Mouse (Mus musculus) midbrain, embryonic 12.5 days (tissue): ENCODE measurements at regions not wholly inside any gene's neighbourhood (a gene's known extent, or its start where the extent isn't known, plus 50 kb on each side); places are given as distances from the start of the nearest gene placed in this dataset.
"Not testable (repeated sequence)": the region's sequence is repeated elsewhere in the genome, so short reads cannot be mapped to it uniquely, and the experiment has no call there.

Source experiments
- ATAC-seq: fragments of 200-750 bp; cut with Nextera tagmentation; 2 replicates; pipeline ENCODE4 v1.8.0; 2017; ENCODE audit warnings: low read depth, moderate TSS enrichment, moderate library complexity; ENCODE audit not compliant: low FRiP score
- H3K27ac ChIP-seq: fragments of 300-500 bp; sonication (generic); replicated peaks from 2 replicates; pipeline ENCODE4 v1.5.1; 2016; ENCODE audit warnings: mild to moderate bottlenecking
- H3K27me3 ChIP-seq: fragments of 300-500 bp; sonication (generic); 2 replicates; pipeline ENCODE4 v1.6.1; 2016; ENCODE audit warnings: mild to moderate bottlenecking
- H3K36me3 ChIP-seq: fragments of 300-500 bp; sonication (generic); 2 replicates; pipeline ENCODE4 v1.6.1; 2016
- H3K4me1 ChIP-seq: fragments of 300-500 bp; sonication (generic); 2 replicates; pipeline ENCODE4 v1.6.1; 2016
- H3K4me2 ChIP-seq: fragments of 300-500 bp; sonication (generic); replicated peaks from 2 replicates; pipeline ENCODE4 v1.6.1; 2016; ENCODE audit warnings: mild to moderate bottlenecking, moderate library complexity
- H3K4me3 ChIP-seq: fragments of 300-500 bp; sonication (generic); 2 replicates; pipeline ENCODE4 v1.5.1; 2016; ENCODE audit warnings: mild to moderate bottlenecking
- H3K9ac ChIP-seq: fragments of 300-500 bp; sonication (generic); replicated peaks from 2 replicates; pipeline ENCODE4 v1.6.1; 2016; ENCODE audit warnings: mild to moderate bottlenecking, moderate library complexity
- H3K9me3 ChIP-seq: fragments of 300-500 bp; sonication (generic); 2 replicates; pipeline ENCODE4 v1.6.1; 2016; ENCODE audit warnings: mild to moderate bottlenecking
- WGBS: fragments of 180-500 bp; shearing (Covaris S2); methylation state at CpG from one replicate; pipeline ENCODE4 v1.1.7; 2016; 5-methylcytosine and 5-hydroxymethylcytosine counted together

- Histone ChIP-seq H3K9me3 (no peaks in the 10 kb centered on the region), H3K4me2 (no peak overlapping the region), H3K4me3 (no peak overlapping the region), H3K36me3 (no peaks in the 10 kb centered on the region), H3K9ac (no peak overlapping the region), H3K4me1 (no peaks in the 10 kb centered on the region), H3K27me3 (no peaks in the 10 kb centered on the region), H3K27ac (no peak overlapping the region)
- no peak for ATAC-seq
- 78% methylated on average over 2 of the region's 2 CpGs for WGBS
Observed at GRCm38 (mm10) chr5:5956716-5957115, 207.6 kb upstream of the Steap1 start.

DNA sequence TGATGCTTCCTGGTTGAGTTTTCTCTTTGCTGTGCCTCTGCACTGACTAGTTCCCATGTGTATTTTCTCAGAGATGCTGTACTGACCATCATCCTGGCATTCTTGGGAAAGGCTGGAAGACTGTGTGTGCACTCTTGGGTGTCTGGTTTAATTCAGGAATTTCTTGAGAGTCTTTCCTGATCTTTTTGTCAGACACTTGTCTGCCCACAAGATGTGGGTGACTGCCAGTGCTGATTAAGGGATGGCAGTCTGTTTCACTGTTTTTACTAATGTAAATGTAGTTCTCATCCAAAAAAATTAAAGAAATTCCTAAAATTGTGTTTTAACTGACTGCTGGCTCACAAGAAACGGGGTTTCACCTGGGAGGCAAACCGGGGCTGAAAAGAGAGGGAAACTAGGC is 206.7 kb upstream of the Steap1 start:
- ATAC-seq = no peak
- Histone ChIP-seq H3K9ac (no peak overlapping the region), H3K36me3 (no peaks in the 10 kb centered on the region), H3K9me3 (no peaks in the 10 kb centered on the region), H3K27ac (no peak overlapping the region), H3K4me3 (no peak overlapping the region), H3K27me3 (no peaks in the 10 kb centered on the region), H3K4me1 (no peaks in the 10 kb centered on the region), H3K4me2 (no peak overlapping the region)
- WGBS = 83% methylated on average over 2 of the region's 2 CpGs

DNA sequence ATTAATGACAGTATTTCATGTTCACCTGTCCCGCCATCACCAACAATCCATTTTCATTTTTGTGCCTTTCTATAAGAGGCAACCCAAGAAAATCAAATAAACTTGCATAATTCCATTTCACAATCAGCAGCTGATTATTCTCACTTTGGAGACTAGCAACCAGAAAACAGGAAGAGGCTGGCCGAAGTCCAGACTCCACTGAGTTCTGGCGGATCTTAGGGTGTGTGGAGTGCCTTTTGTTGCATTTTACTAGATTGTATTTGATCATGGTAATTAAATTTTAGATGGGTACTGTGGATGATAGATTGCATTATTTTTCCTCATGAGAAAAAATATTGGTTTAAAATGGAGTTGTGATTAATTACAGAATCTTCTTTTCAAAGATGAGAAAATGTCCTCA is 176.7 kb upstream of the Steap1 start:
- H3K36me3 ChIP-seq = no peaks in the 10 kb centered on the region
- no peak overlapping the region for H3K9ac ChIP-seq
- H3K27me3 ChIP-seq = no peaks in the 10 kb centered on the region
- ATAC-seq = no peak
- WGBS = 87% methylated on average over 3 of the region's 3 CpGs
- no peak overlapping the region for H3K27ac ChIP-seq
- H3K4me3 ChIP-seq = no peak overlapping the region
- no peak overlapping the region for H3K4me2 ChIP-seq
- no peaks in the 10 kb centered on the region for H3K9me3 ChIP-seq
- no peaks in the 10 kb centered on the region for H3K4me1 ChIP-seq

GRCm38 (mm10) chr5:5916427-5916826 is 167.3 kb upstream of the Steap1 start:
- ATAC-seq = no peak

DNA sequence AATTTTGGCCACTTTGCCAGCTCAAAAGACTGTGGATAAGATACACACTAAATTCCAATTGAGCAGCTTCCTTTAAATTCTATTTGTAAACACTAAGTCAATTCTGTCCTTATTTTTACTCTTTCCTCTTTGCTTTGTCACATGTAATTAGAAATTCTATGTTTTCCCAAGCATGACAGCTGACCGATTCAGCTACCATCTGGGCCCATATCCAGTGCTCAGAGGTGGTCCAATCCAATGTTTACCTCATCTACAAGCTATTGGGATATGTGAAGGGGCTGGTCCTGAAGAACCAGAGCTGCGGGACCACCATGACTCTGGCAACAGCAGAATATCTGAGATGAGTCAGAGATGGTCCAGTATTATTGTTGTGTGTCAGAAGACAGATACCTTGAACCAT is 140.2 kb upstream of the Steap1 start:
- Histone ChIP-seq H3K9ac (no peak overlapping the region), H3K27ac (no peak overlapping the region), H3K4me2 (no peak overlapping the region), H3K4me3 (no peak overlapping the region), H3K4me1 (no peaks in the 10 kb centered on the region), H3K9me3 (no peaks in the 10 kb centered on the region), H3K27me3 (no peaks in the 10 kb centered on the region), H3K36me3 (no peaks in the 10 kb centered on the region)
- ATAC-seq = no peak
- 85% methylated on average over 2 of the region's 2 CpGs for WGBS

More at GRCm38 (mm10) chr5:5916427-5916826, 167.3 kb upstream of the Steap1 start:
- Histone ChIP-seq H3K36me3 (no peaks in the 10 kb centered on the region), H3K4me3 (no peak overlapping the region), H3K27me3 (no peaks in the 10 kb centered on the region), H3K9ac (no peak overlapping the region), H3K4me2 (no peak overlapping the region), H3K9me3 (no peaks in the 10 kb centered on the region), H3K4me1 (no peaks in the 10 kb centered on the region), H3K27ac (no peak overlapping the region)
- 15% methylated on average over 1 of the region's 1 CpGs for WGBS

DNA sequence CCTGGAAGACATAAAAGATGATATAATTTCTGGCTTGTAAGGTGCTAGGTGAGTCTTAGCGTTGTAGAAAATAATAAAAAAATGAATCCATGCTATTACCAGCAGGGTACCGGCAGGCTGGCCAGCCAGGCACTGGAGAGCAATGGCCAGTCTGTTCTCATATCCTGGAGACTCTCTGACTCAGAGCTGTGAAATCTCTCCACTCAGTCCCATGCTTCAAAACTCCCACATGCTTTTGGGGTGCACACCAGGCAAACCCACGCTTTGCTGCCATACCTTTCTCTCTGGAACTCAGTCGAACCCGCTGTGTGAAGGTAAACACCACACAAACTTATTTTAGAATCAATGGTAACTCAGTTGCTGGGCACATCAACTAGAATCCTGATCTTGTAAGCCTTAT is 124.3 kb upstream of the Steap1 start:
- 88% methylated on average over 5 of the region's 5 CpGs for whole genome bisulfite sequencing
- Histone ChIP-seq H3K4me2 (no peak overlapping the region), H3K9ac (no peak overlapping the region), H3K27ac (no peak overlapping the region), H3K36me3 (no peaks in the 10 kb centered on the region), H3K9me3 (no peaks in the 10 kb centered on the region), H3K4me1 (no peaks in the 10 kb centered on the region), H3K4me3 (no peak overlapping the region), H3K27me3 (no peaks in the 10 kb centered on the region)
- no peak for ATAC-seq

GRCm38 (mm10) chr5:5856146-5856724 is 107.1 kb upstream of the Steap1 start:
- Histone ChIP-seq H3K4me3 (no peak overlapping the region), H3K9me3 (no peaks in the 10 kb centered on the region), H3K27me3 (no peaks in the 10 kb centered on the region), H3K4me2 (no peak overlapping the region), H3K4me1 (no peaks in the 10 kb centered on the region), H3K36me3 (no peaks in the 10 kb centered on the region), H3K9ac (no peak overlapping the region), H3K27ac (no peak overlapping the region)
- peak; percentile 62; the same call in 1 of the 2 replicates for ATAC-seq
- 83% methylated on average over 12 of the region's 12 CpGs for WGBS

DNA sequence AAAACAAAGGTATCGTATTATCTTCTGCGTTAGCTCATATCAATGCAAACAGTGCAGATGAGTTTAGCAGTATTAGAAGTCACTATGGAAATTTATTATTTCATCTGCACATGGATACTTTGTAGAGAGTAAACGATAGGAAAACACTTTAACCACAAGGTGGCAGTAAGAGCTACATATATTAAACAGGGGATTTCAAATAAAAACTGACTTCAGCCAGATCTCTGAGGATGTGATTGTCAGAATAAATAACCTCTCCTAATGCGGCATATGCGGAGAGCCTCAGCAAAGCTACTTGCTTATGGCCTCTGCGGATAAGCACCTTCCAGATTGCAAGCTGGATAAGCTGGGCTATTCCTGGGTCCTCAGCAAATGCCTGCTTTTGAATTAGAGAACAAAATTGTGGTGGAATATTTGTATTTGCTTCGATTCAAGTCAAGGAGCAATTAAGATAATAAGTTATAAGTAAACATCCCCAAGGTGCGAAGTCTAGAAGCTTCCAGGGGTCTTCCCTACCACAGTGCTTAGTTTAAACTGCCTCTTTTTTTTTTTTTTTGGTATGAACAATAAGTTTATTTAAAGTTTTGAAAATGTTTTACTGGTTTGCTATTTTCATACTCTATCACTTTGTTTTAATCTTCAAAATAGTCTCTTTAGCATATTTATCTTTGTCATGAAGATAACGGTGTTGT is 96.8 kb upstream of the Steap1 start:
- Histone ChIP-seq H3K4me3 (no peak overlapping the region), H3K36me3 (no peaks in the 10 kb centered on the region), H3K9ac (no peak overlapping the region), H3K27me3 (no peaks in the 10 kb centered on the region), H3K4me1 (no peaks in the 10 kb centered on the region), H3K9me3 (no peaks in the 10 kb centered on the region), H3K4me2 (no peak overlapping the region), H3K27ac (no peak overlapping the region)
- peak; percentile 81 for ATAC-seq
- WGBS = 49% methylated on average over 9 of the region's 9 CpGs

GRCm38 (mm10) chr5:5844312-5844711 is 95.2 kb upstream of the Steap1 start:
- H3K4me1 ChIP-seq = no peaks in the 10 kb centered on the region
- H3K4me3 ChIP-seq = no peak overlapping the region
- no peak overlapping the region for H3K27ac ChIP-seq
- H3K36me3 ChIP-seq = no peaks in the 10 kb centered on the region
- no peaks in the 10 kb centered on the region for H3K27me3 ChIP-seq
- 86% methylated on average over 3 of the region's 3 CpGs for WGBS
- no peak for ATAC-seq
- H3K9ac ChIP-seq = no peak overlapping the region
- H3K9me3 ChIP-seq = no peaks in the 10 kb centered on the region
- no peak overlapping the region for H3K4me2 ChIP-seq

DNA sequence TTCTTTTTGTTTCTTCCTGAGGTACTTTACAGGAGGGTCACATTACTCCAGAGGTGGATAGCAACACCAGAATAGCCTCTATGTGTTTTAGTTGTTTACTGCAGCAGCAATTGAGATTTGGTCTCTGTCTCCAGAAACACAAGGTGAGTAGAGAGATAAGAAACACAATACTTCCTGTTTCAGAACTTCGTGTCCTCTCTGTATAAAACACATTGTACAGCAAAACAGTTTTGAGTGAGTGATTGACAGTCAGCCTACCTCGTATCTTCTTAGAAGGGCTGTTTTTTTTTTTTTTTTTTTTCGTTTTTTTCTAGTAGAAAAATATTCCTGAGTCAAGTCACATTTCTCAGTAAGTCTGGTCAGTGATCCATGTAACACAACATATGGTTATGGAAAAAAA is 89.6 kb upstream of the Steap1 start:
- no peaks in the 10 kb centered on the region for H3K9me3 ChIP-seq
- WGBS = 69% methylated on average over 3 of the region's 3 CpGs
- no peak overlapping the region for H3K4me3 ChIP-seq
- H3K4me2 ChIP-seq = no peak overlapping the region
- no peaks in the 10 kb centered on the region for H3K27me3 ChIP-seq
- H3K4me1 ChIP-seq = no peaks in the 10 kb centered on the region
- H3K36me3 ChIP-seq = no peaks in the 10 kb centered on the region
- no peak for ATAC-seq
- H3K9ac ChIP-seq = no peak overlapping the region
- no peak overlapping the region for H3K27ac ChIP-seq

- H3K9ac ChIP-seq, ATAC-seq, H3K9me3 ChIP-seq, H3K36me3 ChIP-seq, H3K4me1 ChIP-seq, H3K4me2 ChIP-seq, H3K27ac ChIP-seq, H3K27me3 ChIP-seq, H3K4me3 ChIP-seq: not testable (repeated sequence)
- 87% methylated on average over 9 of the region's 9 CpGs for WGBS
Observed at GRCm38 (mm10) chr5:5822666-5823065, 73.5 kb upstream of the Steap1 start.
